Mouse (Mus musculus): Measurements from ENCODE around the gene Nr2f2. TPM values are rescaled to one million over a fixed set of nuclear protein-coding genes. Genes with fewer than 3 reads are reported as not detected.

Nr2f2 gene
- polyA plus RNA-seq, 1 experiment from 2014 or later, result 27.7 TPM

DNA sequence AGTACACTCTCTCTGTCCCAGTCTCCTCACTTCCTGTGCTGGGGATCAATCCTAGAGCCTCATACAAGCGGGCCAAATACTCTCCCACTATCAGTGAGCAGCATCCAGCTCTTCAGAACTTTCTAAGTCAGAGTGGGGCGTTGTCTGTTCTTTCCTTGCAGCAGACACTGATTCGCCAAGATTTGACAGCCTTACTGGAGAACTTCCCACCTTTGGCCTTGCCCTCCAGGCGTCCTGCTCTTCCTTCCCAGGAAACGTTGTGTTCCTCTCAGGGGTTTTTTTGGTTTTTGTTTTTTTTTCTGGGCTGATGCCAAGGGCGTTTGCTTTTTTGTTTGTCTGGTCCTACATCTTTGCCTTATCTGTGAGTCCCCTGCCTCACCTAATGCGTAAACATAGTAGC lies 60.8 kb downstream of the Nr2f2 start:
- H3K27ac ChIP-seq (ENCODE audit: poor library complexity, severe bottlenecking), result no peak overlapping the region
- no peak overlapping the region for H3K4me3 ChIP-seq
- H3K27me3 ChIP-seq (replicated peaks), result peaks cover 3% of the 10 kb centered on the region; the same call in 1 of the 2 replicates
- no peaks in the 10 kb centered on the region for H3K4me1 ChIP-seq (replicated peaks)
- H3K9me3 ChIP-seq (replicated peaks), result no peaks in the 10 kb centered on the region
- WGBS, result 40% methylated on average over 7 of the region's 7 CpGs
- no peak overlapping the region for H3K9ac ChIP-seq
- ATAC-seq (ENCODE audit: insufficient number of reproducible peaks, low FRiP score), result no peak
- H3K4me2 ChIP-seq, result no peak overlapping the region
- no peaks in the 10 kb centered on the region for H3K36me3 ChIP-seq

DNA sequence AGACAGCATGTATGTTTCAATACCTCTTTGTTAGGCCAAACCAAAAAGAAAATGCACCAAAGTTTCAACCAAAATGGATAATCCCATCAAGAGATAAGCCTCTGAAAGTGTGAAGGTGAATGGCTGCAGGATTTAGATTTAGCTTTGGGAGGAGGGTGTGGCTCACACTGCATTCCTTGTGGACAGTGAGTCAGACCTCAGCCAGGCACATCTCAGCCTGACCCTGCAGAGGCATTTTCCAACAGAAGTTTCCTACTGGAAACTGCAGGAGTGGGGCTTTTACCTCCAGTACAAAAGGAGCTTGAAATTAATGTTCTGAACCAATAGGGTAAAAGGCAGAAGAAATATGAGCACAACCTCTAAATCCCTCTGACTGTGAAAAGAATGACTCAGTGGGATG lies 62.1 kb downstream of the Nr2f2 start:
- H3K4me1 ChIP-seq (replicated peaks), result no peaks in the 10 kb centered on the region
- no peak overlapping the region for H3K4me3 ChIP-seq
- no peak overlapping the region for H3K9ac ChIP-seq
- H3K27ac ChIP-seq (ENCODE audit: poor library complexity, severe bottlenecking), result no peak overlapping the region
- no peaks in the 10 kb centered on the region for H3K9me3 ChIP-seq (replicated peaks)
- ATAC-seq (ENCODE audit: insufficient number of reproducible peaks, low FRiP score), result no peak
- H3K4me2 ChIP-seq, result no peak overlapping the region
- no peaks in the 10 kb centered on the region for H3K36me3 ChIP-seq
- H3K27me3 ChIP-seq (replicated peaks), result peaks cover 6% of the 10 kb centered on the region; the same call in 1 of the 2 replicates

Data from heart, embryonic 12.5 days (tissue).